Mouse (Mus musculus): Measurements from ENCODE around the gene Myh14. TPM values are rescaled to one million over a fixed set of nuclear protein-coding genes. Genes with fewer than 3 reads are reported as not detected.

The Myh14 gene
- polyA plus RNA-seq, 1 experiment from 2014 or later = 4.3 TPM

- 71% methylated on average over 13 of the region's 13 CpGs for WGBS
- Histone ChIP-seq H3K27ac (no peak overlapping the region), H3K9ac (no peak overlapping the region), H3K4me1 (peaks cover 7% of the 10 kb centered on the region), H3K4me2 (replicated peaks) (no peak overlapping the region), H3K9me3 (replicated peaks) (0 out of 2 replicates have a peak, but pooled peaks cover 2% of the 10 kb centered on the region), H3K4me3 (no peak overlapping the region), H3K36me3 (no peaks in the 10 kb centered on the region), H3K27me3 (peaks cover 40% of the 10 kb centered on the region)
- ATAC-seq (ENCODE audit: low FRiP score) = no peak
These were observed 2.5 kb downstream of the Myh14 start for GRCm38 (mm10) chr7:44667996-44668738.

DNA sequence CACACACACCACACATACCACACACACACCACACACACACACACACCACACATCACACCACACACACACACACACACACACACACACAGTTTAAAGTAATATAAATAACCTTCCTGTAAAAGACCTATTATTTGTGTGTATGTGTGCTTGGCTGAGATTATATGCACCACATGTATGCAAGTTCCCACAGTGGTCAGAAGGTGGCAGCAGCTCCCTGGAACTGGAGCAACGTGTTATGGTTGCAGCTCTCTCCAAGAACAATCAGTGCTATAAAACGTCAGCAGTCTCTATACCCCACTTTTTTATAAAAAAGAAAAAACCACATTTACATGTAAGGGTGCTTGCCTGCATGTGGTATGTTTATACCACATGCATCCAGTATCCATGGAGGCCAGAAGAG, 4.2 kb downstream of the Myh14 start:
- Histone ChIP-seq H3K36me3 (no peaks in the 10 kb centered on the region), H3K27ac (no peak overlapping the region), H3K4me1 (peaks cover 6% of the 10 kb centered on the region), H3K4me3 (no peak overlapping the region), H3K9me3 (replicated peaks) (0 out of 2 replicates have a peak, but pooled peaks cover 2% of the 10 kb centered on the region), H3K27me3 (peaks cover 37% of the 10 kb centered on the region), H3K9ac (no peak overlapping the region), H3K4me2 (replicated peaks) (no peak overlapping the region)
- ATAC-seq (ENCODE audit: low FRiP score) = no peak
- 91% methylated on average over 2 of the region's 2 CpGs for WGBS

- peaks cover 31% of the 10 kb centered on the region for H3K27me3 ChIP-seq
- H3K4me1 ChIP-seq = no peaks in the 10 kb centered on the region
- H3K4me2 ChIP-seq (replicated peaks) = no peak overlapping the region
- no peak for ATAC-seq (ENCODE audit: low FRiP score)
- H3K9me3 ChIP-seq (replicated peaks) = 0 out of 2 replicates have a peak, but pooled peaks cover 2% of the 10 kb centered on the region
- no peak overlapping the region for H3K9ac ChIP-seq
- H3K27ac ChIP-seq = no peak overlapping the region
- H3K36me3 ChIP-seq = no peaks in the 10 kb centered on the region
- 42% methylated on average over 11 of the region's 11 CpGs for WGBS
- H3K4me3 ChIP-seq = no peak overlapping the region
These were observed 5.9 kb downstream of the Myh14 start for GRCm38 (mm10) chr7:44664731-44665130.

- Histone ChIP-seq H3K4me1 (no peaks in the 10 kb centered on the region), H3K9ac (no peak overlapping the region), H3K27ac (no peak overlapping the region), H3K4me2 (replicated peaks) (no peak overlapping the region), H3K36me3 (no peaks in the 10 kb centered on the region), H3K9me3 (replicated peaks) (0 out of 2 replicates have a peak, but pooled peaks cover 2% of the 10 kb centered on the region), H3K4me3 (no peak overlapping the region), H3K27me3 (peaks cover 22% of the 10 kb centered on the region)
- 74% methylated on average over 5 of the region's 5 CpGs for WGBS
- ATAC-seq (ENCODE audit: low FRiP score) = no peak
These were observed 7.1 kb downstream of the Myh14 start for GRCm38 (mm10) chr7:44663546-44663945.

GRCm38 (mm10) chr7:44662569-44662968, 8.1 kb downstream of the Myh14 start:
- Histone ChIP-seq H3K27ac (no peak overlapping the region), H3K36me3 (no peaks in the 10 kb centered on the region), H3K4me2 (replicated peaks) (no peak overlapping the region), H3K4me3 (no peak overlapping the region), H3K4me1 (no peaks in the 10 kb centered on the region), H3K9me3 (replicated peaks) (0 out of 2 replicates have a peak, but pooled peaks cover 2% of the 10 kb centered on the region), H3K9ac (no peak overlapping the region), H3K27me3 (peaks cover 13% of the 10 kb centered on the region; the same call in 1 of the 2 replicates)
- no peak for ATAC-seq (ENCODE audit: low FRiP score)
- 13% methylated on average over 3 of the region's 3 CpGs for WGBS

GRCm38 (mm10) chr7:44662168-44662567, 8.5 kb downstream of the Myh14 start:
- H3K9me3 ChIP-seq (replicated peaks) = 0 out of 2 replicates have a peak, but pooled peaks cover 2% of the 10 kb centered on the region
- no peak overlapping the region for H3K9ac ChIP-seq
- 20% methylated on average over 8 of the region's 8 CpGs for WGBS
- no peaks in the 10 kb centered on the region for H3K36me3 ChIP-seq
- ATAC-seq (ENCODE audit: low FRiP score) = no peak
- no peaks in the 10 kb centered on the region for H3K4me1 ChIP-seq
- H3K27me3 ChIP-seq = peaks cover 13% of the 10 kb centered on the region; the same call in 1 of the 2 replicates
- no peak overlapping the region for H3K4me3 ChIP-seq
- H3K4me2 ChIP-seq (replicated peaks) = no peak overlapping the region
- no peak overlapping the region for H3K27ac ChIP-seq

- no peaks in the 10 kb centered on the region for H3K36me3 ChIP-seq
- H3K27ac ChIP-seq = no peak overlapping the region
- H3K9ac ChIP-seq = no peak overlapping the region
- H3K4me2 ChIP-seq (replicated peaks) = no peak overlapping the region
- no peaks in the 10 kb centered on the region for H3K9me3 ChIP-seq (replicated peaks)
- peaks cover 13% of the 10 kb centered on the region; the same call in 1 of the 2 replicates for H3K27me3 ChIP-seq
- no peak overlapping the region for H3K4me3 ChIP-seq
- WGBS = 79% methylated on average over 5 of the region's 5 CpGs
- ATAC-seq (ENCODE audit: low FRiP score) = no peak
- no peaks in the 10 kb centered on the region for H3K4me1 ChIP-seq
These were observed 9.4 kb downstream of the Myh14 start for GRCm38 (mm10) chr7:44661219-44661618.

GRCm38 (mm10) chr7:44655504-44655903, 15.1 kb downstream of the Myh14 start:
- H3K36me3 ChIP-seq = no peaks in the 10 kb centered on the region
- H3K4me1 ChIP-seq = no peaks in the 10 kb centered on the region
- no peak overlapping the region for H3K9ac ChIP-seq
- no peak for ATAC-seq (ENCODE audit: low FRiP score)
- no peak overlapping the region for H3K4me3 ChIP-seq
- no peaks in the 10 kb centered on the region for H3K9me3 ChIP-seq (replicated peaks)
- no peak overlapping the region for H3K27ac ChIP-seq
- 0 out of 2 replicates have a peak, but pooled peaks cover 7% of the 10 kb centered on the region for H3K27me3 ChIP-seq
- WGBS = 16% methylated on average over 8 of the region's 8 CpGs
- no peak overlapping the region for H3K4me2 ChIP-seq (replicated peaks)

DNA sequence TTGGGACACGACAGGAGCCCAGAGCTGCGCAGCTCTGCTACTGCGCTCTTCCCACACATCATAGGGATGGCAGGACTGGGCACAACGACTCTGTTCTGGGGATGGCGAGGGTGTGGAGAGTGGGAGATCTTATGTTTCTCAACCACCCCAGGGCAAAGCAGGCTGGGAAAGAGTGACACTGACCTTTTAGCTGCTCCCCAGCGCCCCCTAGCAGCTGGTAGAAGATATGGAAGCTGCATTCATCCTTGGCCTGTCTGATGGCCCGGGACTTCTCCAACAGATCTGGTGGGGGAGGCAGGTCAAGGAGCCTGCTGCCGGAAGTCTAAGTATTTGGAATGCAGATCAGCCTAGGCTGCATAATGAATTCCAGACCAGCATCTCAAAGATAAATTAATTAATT, 16.9 kb downstream of the Myh14 start:
- Histone ChIP-seq H3K4me1 (no peaks in the 10 kb centered on the region), H3K4me2 (replicated peaks) (no peak overlapping the region), H3K9me3 (replicated peaks) (no peaks in the 10 kb centered on the region), H3K27me3 (0 out of 2 replicates have a peak, but pooled peaks cover 7% of the 10 kb centered on the region), H3K9ac (no peak overlapping the region), H3K4me3 (no peak overlapping the region), H3K36me3 (no peaks in the 10 kb centered on the region), H3K27ac (no peak overlapping the region)
- ATAC-seq (ENCODE audit: low FRiP score) = no peak
- 50% methylated on average over 8 of the region's 8 CpGs for WGBS

- no peaks in the 10 kb centered on the region for H3K4me1 ChIP-seq
- no peaks in the 10 kb centered on the region for H3K36me3 ChIP-seq
- H3K4me2 ChIP-seq (replicated peaks) = no peak overlapping the region
- H3K9me3 ChIP-seq (replicated peaks) = no peaks in the 10 kb centered on the region
- no peak overlapping the region for H3K4me3 ChIP-seq
- no peak for ATAC-seq (ENCODE audit: low FRiP score)
- WGBS = 78% methylated on average over 7 of the region's 7 CpGs
- H3K27ac ChIP-seq = no peak overlapping the region
- H3K9ac ChIP-seq = no peak overlapping the region
- peaks cover 18% of the 10 kb centered on the region for H3K27me3 ChIP-seq
These were observed 19.2 kb downstream of the Myh14 start for GRCm38 (mm10) chr7:44651416-44651815.

GRCm38 (mm10) chr7:44649990-44650389, 20.7 kb downstream of the Myh14 start:
- H3K27me3 ChIP-seq = peaks cover 26% of the 10 kb centered on the region
- no peaks in the 10 kb centered on the region for H3K36me3 ChIP-seq
- H3K9me3 ChIP-seq (replicated peaks) = no peaks in the 10 kb centered on the region
- H3K4me3 ChIP-seq = no peak overlapping the region
- no peak overlapping the region for H3K4me2 ChIP-seq (replicated peaks)
- H3K27ac ChIP-seq = no peak overlapping the region
- H3K4me1 ChIP-seq = no peaks in the 10 kb centered on the region
- no peak for ATAC-seq (ENCODE audit: low FRiP score)
- H3K9ac ChIP-seq = no peak overlapping the region
- WGBS = 12% methylated on average over 4 of the region's 4 CpGs

DNA sequence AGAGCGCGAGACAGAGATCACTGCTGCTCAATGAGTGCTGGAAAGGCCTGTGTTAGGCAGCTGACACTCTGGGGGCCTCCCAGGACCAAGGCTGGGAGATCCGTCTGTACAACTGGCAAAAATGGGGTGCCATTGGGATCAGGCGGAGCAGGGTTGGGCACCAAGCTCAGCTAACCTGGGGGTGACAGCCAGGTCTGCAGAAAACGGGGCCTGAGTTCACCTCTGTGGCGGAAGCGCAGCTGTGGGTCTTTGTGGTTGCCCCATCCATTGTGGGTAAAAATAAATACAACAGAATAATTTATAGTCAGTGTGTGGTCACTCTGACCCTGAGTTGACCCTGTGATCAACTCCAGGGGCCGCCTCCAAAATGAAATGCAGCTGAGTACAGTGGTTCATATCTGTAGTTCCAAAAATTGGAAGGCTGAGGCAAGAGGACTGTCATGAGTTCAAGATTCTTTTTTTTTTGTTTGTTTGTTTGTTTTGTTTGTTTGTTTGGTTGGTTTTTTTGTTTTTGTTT, 21.5 kb downstream of the Myh14 start:
- ATAC-seq (ENCODE audit: low FRiP score) = no peak
- WGBS = 72% methylated on average over 8 of the region's 8 CpGs

GRCm38 (mm10) chr7:44647729-44648128, 22.9 kb downstream of the Myh14 start:
- H3K27me3 ChIP-seq = peaks cover 46% of the 10 kb centered on the region
- H3K4me3 ChIP-seq = no peak overlapping the region
- no peaks in the 10 kb centered on the region for H3K36me3 ChIP-seq
- H3K4me2 ChIP-seq (replicated peaks) = no peak overlapping the region
- no peaks in the 10 kb centered on the region for H3K9me3 ChIP-seq (replicated peaks)
- ATAC-seq (ENCODE audit: low FRiP score) = no peak
- H3K4me1 ChIP-seq = no peaks in the 10 kb centered on the region
- H3K27ac ChIP-seq = no peak overlapping the region
- 77% methylated on average over 10 of the region's 10 CpGs for WGBS
- no peak overlapping the region for H3K9ac ChIP-seq

More for the DNA sequence above, 21.5 kb downstream of the Myh14 start:
- no peak overlapping the region for H3K4me2 ChIP-seq (replicated peaks)
- H3K4me3 ChIP-seq = no peak overlapping the region
- no peak overlapping the region for H3K9ac ChIP-seq
- no peaks in the 10 kb centered on the region for H3K9me3 ChIP-seq (replicated peaks)
- H3K36me3 ChIP-seq = no peaks in the 10 kb centered on the region
- H3K27me3 ChIP-seq = peaks cover 32% of the 10 kb centered on the region
- no peaks in the 10 kb centered on the region for H3K4me1 ChIP-seq
- no peak overlapping the region for H3K27ac ChIP-seq

Data from hindbrain, embryonic 12.5 days (tissue).